Mouse (Mus musculus): Measurements from ENCODE around the gene Ehmt1.
"Not testable (repeated sequence)": the region's sequence is repeated elsewhere in the genome, so short reads cannot be mapped to it uniquely, and the experiment has no call there.

Ehmt1 gene

DNA sequence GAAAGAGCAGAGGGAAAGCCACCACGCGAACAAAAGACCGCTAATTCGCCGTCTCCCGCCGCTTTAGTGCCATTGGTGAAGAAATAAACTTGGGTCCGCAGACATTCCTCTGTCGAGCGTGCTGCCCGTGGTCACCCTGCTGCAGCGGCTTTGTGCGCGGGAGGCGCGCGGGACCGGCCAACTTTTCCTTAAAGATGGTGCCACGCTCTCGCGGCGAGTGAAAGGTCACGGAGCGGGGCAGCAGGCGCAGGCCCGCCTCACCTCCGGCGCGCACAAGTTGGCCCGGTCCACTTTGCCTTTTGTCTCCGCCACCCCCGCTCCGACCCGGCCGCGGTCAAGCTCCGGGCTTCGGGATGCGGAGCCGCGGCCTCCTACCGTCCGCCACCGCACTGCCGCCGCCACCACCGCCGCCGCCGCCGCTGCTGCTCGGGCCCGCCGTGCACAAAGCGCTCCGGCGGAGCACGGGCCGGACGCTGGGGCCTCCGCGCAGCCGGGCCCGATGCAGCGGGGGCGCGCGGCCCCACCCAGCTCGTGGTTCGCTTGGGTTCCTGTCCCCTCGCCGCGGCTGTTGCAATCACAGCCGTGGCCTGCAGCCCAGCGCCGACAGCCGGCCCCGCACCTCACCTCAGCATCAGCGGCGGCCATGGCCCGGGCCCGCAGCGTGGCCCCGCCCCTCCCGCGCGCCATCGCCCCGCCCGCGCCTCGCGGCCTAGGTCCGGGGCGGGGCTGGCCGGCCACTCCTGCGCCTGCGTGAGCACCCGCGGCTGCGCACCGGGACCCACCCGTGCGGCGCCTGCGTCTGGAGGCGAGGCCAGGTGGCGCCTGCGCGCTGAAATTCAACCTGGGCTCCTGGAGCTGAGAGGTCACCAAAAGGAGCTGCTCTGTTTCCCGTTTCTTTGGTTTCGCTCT lies at the start of gene Ehmt1:
Gene Ehmt1, minus strand, starts transcription at position 685 of the 909 bp plus-strand sequence.
- DNase-seq (ENCODE audit: low spot score): peak; percentile 83

DNA sequence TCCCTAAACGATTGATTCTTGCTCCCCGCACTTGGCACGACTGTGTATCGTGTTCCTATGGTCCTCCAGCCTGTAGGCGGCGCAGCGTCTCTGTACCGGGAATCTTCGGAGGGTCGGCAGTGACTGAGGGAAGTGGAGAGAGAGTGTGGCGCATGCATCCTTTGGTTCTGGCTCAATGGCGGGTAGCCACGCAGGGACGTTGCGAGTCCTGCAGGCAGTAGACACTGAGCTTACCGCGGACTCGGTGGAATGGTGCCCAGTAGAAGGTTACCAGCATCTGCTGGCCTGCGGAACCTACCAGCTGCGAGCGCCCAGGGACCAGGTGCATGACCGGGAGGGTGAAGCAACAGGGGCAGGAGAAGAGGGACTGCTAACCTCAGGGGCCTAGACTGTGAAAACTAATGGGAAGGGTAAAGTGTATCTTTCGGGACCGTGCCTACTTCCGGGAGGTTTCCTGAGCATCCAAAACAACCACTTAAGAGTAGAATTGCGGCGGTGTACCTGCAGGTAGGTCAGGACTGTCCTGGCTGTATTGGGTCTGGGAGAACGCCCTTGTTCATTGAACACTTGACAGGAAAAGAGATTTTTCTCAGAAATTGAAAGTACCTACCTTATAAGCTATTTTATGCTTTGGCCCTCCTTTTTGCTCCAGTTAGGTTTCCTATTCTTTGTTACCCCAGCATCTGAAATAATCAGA lies 43.0 kb upstream of the Ehmt1 start, which contains the start of gene Dph7:
Gene Dph7, plus strand, starts transcription at position 97 of the 697 bp plus-strand sequence.
- DNase-seq (ENCODE audit: low spot score): peak; percentile 46

DNA sequence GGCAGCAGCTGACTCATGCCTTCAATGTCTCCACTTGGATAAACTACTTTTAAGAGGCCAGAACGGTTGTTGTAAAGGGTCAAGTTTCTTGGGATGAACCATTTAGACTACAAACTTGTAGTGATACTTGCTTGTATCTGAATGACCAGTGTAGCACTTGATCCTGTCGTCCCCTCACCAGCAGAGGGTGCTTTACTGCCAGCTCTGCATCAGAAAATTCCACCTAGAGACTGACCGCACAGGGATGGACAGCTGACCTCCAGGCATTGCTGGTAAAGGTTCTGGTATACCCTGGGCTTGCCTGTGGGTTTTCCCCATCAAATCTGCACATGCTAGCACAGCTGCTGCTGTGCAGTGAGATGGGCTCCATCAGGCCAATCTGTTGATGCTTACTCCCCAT lies 41.5 kb upstream of the Ehmt1 start:
- DNase-seq (ENCODE audit: low spot score): no peak

DNA sequence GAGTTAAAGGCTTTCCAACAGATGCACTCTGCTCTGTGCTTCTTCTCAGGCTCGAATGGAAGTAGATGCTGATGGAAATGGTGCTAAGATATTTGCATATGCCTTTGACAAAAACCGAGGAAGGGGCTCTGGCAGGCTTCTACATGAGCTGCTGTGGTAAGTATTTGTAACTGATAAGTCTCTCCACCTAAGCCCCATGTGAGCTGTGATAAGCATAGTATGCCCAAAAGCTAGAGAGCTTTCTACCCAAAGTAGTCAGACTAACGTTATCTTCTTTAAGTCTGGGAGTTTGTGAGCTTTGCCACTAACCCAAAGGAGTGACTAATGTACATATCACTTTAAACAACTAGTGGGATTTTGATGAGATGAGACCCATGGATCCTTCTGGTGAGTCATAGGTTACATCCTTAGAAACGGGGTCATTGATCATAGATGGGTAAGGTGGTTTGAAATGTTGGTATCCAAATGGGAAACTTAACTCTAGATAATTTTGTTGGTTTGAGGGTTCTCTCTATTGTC lies 33.2 kb upstream of the Ehmt1 start:
- DNase-seq (ENCODE audit: low spot score): no peak

DNA sequence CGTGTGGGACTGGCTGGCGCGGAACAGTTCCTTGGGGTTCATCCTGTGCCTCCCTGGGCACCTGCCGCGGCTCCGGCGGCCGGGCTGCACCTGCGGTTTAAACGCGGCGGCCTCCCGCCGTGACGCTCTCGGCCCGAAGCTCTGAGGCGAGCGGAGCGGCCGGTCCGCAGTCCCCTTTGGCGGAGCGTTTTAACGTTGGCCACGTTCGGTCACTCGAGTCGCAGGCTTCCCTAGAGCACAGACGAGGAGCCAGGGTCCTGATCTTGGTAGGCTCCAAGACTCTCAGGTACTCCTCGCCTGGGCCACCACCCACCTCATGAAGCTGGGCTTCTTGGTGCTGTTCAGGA lies 30.7 kb upstream of the Ehmt1 start:
- DNase-seq (ENCODE audit: low spot score): no peak

DNA sequence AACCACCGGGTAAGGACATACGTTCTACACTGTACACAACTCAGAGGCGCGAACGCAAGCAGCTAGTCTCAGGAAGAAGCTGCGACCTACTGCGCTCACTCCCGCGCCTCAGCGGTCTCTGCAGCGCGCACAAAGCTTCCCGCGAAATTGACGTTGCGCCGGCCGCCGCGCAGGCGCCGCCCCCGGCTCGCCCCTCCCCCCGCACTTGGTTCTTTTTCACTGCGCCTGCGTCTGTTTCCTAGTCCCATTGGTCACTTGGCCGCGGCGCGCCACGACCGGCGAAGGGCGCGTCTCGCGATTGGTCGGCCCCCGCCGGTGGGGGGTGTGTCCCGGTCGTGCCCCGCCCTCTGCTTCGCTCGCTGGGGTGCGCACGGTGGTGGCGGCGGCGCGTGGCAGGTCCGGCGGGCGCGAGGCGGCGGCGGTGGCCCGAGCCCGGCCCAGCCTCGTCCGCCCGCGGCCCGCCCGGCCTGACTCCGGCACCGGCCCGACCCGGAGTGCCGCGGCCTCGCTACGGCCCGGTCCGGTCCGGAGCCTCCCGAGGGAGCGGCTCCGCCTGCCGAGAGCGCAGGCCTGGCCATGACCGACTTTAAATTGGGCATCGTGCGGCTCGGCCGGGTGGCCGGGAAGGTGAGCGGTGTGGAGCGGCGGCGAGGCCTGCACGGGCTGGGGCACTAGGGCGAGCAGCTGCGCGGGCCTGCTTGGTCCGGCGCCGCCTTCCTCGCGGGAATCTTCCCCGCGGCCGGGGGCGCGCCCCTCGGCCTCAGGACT lies 30.2 kb upstream of the Ehmt1 start, which contains the start of gene Zmynd19:
Gene Zmynd19, plus strand, starts transcription at position 372 of the 768 bp plus-strand sequence.
- DNase-seq (ENCODE audit: low spot score): peak; percentile 95

DNA sequence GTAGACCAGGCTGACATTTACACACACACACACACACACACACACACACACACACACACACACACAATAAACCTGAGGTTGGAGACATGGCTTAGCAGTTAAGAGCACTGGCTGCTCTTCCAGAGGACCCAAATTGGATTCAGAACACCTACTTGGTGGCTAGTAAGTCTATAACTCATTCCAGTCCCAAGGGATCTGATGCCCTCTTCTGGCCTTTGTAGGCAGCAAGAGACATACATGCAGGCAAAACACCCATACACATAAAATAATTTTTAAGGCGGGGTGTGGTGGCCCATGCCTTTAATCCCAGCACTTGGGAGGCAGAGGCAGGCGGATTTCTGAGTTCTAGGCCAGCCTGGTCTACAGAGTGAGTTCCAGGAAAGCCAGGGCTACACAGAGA lies 24.9 kb upstream of the Ehmt1 start:
- not testable (repeated sequence) for DNase-seq (ENCODE audit: low spot score)

DNA sequence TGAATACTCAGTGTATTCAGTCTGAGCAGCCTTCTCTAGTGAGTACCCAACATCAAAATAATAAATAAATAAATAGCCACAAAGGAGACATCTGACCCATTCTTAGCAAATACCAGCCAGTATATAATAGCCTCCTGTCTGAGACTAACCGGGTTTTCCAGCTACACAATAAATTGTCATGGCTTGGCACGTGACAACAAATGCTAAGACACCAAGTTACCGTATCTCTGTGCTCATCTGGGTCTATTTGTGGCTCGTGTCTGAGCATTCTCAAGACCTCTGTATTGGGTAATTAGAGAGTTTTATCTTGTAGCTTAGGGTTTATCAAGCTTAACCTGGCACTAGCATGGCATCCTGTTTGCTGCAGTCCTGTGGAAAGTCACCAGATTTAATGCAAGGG lies 22.7 kb upstream of the Ehmt1 start:
- DNase-seq (ENCODE audit: low spot score): no peak

DNA sequence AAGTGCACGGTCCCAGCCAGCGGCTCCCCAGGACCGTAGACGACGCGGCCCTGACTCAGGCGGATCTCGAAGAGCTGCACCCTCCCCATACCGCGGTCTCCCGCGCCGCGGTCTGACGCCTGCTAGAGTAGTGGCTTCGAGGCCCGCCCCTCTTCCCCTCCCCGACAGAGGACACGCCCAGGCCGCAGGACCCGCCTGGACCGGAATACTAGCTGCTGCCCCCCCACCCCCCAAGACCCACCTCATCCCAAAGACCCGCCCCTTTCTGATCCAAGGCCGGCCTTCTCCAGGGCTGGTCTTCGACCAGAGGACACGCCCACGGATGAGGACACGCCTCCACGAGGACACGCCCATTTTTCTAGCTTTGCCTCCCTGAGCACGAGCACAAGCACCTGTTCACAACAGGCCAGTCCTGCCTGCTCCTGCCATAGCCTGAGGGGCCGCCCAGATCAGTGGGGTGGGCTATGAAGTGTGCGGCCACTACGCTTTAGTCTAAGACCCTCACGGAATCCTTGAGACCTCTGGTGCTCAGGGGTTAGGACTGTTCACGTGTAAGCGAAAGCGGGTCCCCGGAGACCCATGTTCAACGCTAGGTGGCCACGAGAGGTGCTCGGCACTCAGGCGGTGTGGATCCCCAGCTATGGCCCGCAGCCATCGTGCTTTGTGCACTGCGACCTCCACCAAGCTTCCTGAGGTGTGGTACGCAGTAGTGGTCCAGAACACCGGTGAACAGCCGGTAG lies 15.8 kb upstream of the Ehmt1 start, which contains the start of gene Arrdc1:
Gene Arrdc1, minus strand, starts transcription at position 196 of the 740 bp plus-strand sequence.
- DNase-seq (ENCODE audit: low spot score): peak; percentile 67

DNA sequence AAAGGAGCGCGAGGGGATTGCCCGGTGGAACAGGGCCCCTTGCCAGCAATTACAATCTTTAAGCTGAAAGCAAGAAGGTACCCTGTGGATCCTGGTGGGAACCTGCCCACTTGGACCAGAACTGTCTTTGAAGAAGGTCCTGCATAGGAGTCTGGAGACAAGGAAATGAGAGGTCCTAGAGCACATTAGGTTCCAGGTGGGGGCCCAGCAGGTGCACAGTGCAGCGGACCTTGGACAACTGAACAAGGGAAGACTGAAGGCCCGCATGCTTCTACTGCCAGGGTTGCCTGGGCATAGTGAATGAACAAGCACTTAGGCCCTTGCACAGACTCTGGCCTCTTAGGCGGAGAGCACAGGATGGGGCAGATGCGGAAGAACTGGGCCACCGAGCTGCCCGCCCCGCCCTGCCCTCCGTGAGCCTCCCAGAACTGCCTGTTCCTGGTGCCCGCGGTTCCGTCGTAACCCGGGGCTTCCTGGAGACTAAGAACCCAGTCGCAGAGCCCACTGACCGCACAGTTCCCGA lies 15.1 kb upstream of the Ehmt1 start:
- DNase-seq (ENCODE audit: low spot score): no peak

DNA sequence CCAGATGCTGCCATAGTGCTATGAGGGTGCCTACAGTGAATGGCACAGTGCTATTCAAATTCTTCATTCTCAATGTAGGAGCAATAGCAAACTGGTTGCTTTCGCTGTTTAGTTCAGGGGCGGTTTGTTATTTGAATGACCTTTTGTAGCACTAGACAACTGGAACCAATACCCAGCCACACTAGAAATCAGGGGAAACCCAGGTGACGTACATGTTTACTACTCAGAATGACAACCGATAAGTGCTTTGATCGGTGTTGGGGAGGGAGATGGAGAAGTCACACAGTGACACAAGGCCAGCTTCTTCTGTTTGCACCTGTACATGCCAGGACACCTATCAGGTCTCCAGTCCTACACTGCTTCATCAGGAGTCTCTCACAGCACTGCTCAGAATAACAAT lies 10.2 kb upstream of the Ehmt1 start:
- DNase-seq (ENCODE audit: low spot score): no peak

DNA sequence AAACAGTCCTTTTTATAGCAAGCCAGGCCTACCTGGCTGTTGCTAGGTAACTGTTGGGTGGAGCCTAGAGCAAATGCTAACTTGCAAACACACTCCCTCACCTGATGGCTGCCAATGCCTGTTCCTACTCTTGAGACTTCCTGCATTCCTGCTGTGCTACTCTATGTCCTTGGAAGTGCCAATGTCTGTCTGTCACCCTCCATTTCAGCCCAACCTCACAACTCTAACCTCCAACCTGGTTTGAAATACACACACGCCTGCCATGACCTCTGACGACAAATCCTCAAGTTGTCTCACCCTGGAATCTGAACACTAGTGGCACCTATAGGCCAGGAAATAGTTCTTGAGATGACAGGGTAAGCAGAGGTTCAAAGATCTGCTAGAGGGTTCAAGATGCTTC lies 9.7 kb upstream of the Ehmt1 start:
- DNase-seq (ENCODE audit: low spot score): no peak

DNA sequence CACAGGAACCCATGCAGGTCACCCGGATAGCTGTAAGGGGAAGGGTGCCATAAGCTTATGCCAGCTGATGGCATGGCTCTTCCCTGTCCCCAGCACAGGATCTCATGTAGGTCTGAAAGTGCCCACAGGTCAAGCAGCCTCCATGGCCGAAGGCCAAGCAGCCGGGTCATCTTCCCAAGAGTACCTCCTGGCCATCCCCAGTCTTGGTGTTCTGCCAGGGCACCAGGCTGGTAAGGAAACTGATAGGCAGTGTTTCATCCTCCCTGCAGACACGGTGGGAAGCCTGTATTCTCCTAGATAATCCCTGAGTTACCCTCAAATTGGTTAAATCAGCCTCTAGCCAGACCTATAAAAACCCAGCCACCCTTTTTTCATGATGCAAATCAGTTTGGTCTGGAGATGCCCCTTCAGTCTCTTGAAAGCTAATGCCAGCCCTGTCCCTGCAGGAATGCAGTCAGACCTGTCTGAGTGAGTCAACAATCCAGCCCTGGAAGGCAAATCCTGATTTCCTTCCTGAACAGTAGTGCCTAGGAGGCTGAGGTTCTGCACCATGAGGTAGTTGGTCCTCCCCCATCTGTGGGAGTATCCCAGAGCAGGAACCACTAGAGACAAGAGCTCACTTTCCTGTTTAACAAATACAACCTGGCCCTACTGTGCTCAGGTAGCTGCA lies 8.5 kb upstream of the Ehmt1 start:
- no peak for DNase-seq (ENCODE audit: low spot score)

DNA sequence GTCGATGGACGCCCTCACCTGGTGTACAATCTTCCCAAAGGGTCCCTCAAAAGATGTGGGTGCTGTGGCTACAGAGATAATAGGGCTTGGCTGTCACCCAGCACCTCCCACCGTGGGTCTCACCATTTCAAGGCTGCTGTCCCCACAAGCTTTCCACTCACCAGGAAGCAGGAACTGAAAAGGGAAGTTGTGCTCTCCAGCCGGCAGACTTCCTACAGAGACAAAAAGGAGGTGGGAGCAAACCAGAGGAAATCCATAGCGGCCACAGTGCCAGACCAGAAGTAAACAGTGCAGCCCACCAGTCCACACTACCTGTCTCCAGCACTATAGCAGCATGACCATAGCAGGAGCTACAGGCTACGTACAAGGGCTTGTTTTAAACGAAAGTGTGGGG lies 7.5 kb upstream of the Ehmt1 start:
- DNase-seq (ENCODE audit: low spot score): no peak

DNA sequence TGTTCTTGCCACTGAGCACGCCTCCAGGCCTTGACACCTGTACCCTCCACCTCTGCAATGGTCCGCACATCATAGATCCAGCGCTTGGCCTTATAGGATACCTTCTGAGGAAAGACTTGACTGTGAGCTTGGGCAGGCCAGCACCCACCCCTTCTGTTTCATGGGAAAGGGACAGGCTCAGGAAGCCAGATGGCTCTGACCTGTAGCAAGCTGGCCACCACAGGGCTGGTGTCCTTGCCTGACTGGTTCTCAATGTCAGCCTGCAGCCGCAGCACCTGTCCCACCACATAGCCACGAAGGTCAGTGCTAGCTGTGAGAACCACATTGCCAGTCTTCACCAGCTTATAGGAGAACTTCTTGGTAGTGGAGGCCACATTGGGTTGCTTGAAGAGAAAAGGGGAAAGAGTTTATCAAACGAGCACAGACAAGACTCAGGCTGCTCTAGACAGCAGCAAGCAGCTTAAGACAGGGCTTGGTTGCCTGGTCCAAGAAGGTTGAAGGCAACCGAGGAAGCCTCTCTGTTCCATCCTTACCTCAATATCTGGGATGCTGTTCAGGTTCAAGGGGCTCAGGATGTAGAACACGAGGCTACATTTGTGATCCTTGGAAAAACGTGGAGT lies 7.0 kb upstream of the Ehmt1 start:
- no peak for DNase-seq (ENCODE audit: low spot score)

DNA sequence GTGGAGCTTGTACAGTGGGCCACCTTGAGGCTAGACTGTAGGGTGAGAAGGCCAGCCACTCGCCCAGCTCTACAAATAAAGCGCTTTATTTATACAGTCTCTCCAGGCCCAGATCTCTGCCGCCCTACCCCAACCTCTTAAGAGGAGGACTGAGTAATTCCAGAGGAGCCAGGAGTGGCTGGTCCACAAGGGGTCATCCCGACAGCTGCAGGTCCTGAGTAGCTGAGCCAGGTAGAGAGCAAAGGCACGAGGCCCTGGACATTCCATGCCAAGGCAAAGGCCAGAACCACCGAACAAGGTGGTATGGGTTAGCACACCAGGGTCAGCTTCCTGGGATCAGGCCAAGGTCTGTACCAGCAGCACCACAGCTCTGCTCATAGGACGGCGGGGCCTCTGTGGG lies 5.9 kb upstream of the Ehmt1 start:
- no peak for DNase-seq (ENCODE audit: low spot score)

DNA sequence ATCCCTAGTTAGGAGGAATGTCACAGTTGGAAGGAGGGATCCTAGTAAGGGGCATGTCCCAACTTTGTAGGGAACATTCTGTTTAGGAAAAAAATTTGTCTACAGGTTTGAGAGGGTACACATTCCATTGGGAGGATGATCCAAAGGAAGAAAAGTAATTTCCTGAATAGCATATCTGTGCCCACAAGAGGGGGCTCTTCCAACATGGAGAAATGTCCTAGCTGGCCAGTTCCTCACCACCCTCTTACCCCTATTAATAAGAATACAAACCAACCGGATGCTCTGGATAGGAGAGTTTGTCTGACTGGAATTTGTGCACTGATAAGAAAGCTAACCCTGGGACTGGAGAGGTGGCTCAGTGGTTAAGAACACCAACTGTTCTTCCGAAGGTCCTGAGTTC lies 4.1 kb upstream of the Ehmt1 start:
- no peak for DNase-seq (ENCODE audit: low spot score)

DNA sequence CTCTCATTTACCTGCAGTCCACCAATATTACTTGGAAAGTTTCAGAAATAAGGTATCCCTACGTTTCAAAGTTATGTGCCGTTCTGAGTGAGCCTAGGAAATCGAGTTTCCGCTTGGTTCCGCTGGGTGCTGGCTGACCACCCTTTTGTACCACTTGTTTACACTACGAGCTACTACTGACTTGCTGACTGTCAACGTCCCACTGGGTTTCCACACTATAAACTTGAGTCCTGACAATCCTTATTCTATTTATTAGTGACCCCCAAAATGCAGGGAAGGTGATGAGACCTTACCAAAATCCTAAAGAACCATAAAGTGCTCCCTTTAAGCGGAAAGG lies 393 bp upstream of the Ehmt1 start:
- no peak for DNase-seq (ENCODE audit: low spot score)

DNA sequence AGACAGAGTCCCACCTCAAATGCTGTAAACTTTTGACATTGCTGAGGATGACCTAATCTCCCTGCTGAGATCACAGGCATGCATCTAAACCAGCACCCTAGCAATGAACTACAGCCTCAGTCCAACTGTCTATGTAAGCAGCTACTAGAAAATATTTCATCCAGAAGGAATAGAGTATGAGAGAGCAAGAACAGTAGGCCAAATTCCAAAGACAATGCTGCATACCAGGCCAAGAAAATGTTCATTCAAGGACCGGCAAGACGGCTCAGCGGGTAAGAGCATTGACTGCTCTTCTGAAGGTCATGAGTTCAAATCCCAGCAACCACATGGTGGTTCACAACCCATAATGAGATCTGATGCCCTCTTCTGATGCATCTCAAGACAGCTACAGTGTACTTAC lies 4.7 kb downstream of the Ehmt1 start:
- no peak for DNase-seq (ENCODE audit: low spot score)

DNA sequence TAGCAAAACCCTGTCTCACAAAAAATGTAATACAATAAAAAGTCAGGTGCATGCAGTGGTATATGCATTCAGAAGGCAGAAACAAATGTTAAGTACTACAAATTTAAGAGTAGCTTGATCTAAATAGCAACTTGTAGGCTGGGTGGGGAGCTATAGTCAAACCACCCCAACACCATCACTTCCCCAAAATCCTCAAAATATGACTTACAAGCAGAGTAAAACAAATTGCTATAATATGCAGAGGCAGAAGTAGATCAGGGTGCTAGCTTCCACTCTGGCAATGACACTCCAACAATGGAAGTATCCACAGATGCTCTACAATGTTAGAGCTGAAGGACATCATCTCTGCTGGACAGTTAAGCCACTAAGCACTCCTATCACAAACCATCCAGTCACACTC lies 6.8 kb downstream of the Ehmt1 start:
- no peak for DNase-seq (ENCODE audit: low spot score)
